Mouse (Mus musculus) lung, postnatal 4 days (tissue): ENCODE measurements around the gene Lbx2.
A peak's percentile ranks its signal among the peaks of the same experiment; 100 is the strongest.

Experiments used
- DNase-seq, 2 experiments: peaks; one replicate each; pipeline ENCODE4 v3.0.0; 2021

Gene Lbx2

GRCm38 (mm10) chr6:83115011-83115671, 29.0 kb downstream of the Lbx2 start, which contains the start of gene Mogs:
Gene Mogs (plus strand): TSS chr6:83115496.
- DNase-seq, result peak; percentile 96 to 97

- DNase-seq, result no peak
Measured at GRCm38 (mm10) chr6:83115682-83116372, 29.7 kb downstream of the Lbx2 start.

DNA sequence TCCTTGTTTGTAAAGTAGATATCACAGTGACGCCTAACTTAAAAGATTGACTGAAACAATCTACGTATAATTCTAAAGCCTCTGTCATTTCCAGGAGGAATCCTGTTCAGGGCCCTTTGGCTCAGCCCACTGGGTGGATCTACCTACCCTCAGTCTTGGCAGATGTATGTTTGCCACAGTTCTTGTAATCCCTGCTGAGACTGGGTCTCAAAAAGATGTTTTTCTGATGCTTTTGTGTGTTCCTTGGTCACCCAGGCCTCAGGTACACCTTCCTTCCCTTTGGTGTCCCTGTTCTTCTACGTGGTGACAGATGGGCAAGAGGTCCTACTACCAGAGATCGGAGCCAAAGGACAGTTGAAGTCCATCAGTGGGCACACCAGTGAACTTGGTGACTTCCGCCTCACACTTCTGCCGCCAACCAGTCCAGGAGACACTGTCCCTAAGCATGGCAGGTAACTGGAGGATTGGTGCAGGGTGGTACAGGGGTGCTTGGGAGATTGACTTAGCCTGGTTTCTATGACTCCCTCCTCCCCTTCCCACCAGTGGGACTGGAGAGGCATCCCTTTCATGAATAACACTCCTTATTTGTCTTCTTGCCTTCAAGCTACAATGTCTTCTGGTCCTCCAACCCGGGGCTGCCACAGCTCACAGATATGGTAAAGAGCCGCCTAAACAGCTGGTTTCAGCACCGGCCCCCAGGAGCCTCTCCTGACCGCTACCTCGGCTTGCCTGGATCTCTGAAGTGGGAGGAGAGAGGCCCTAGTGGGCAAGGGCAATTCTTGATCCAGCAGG, 30.4 kb downstream of the Lbx2 start:
- no peak for DNase-seq

- DNase-seq, result no peak
Measured at GRCm38 (mm10) chr6:83117165-83117438, 30.9 kb downstream of the Lbx2 start.

GRCm38 (mm10) chr6:83117616-83118015, 31.4 kb downstream of the Lbx2 start:
- no peak for DNase-seq

DNA sequence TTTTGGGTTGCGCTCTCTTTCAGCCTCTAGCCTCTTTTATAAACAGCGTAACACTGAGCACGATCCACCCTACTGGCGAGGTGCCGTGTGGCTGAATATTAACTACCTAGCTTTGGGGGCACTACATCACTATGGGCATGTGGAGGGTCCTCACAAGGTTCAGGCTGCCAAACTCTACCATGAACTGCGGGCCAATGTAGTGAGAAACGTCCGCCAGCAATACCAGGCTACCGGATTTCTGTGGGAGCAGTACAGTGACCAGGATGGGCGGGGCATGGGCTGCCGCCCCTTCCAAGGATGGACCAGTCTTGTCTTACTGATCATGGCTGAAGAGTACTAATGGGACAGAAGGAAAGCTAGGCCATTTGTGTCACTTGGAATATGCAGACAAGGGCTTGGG, 32.2 kb downstream of the Lbx2 start:
- no peak for DNase-seq

DNA sequence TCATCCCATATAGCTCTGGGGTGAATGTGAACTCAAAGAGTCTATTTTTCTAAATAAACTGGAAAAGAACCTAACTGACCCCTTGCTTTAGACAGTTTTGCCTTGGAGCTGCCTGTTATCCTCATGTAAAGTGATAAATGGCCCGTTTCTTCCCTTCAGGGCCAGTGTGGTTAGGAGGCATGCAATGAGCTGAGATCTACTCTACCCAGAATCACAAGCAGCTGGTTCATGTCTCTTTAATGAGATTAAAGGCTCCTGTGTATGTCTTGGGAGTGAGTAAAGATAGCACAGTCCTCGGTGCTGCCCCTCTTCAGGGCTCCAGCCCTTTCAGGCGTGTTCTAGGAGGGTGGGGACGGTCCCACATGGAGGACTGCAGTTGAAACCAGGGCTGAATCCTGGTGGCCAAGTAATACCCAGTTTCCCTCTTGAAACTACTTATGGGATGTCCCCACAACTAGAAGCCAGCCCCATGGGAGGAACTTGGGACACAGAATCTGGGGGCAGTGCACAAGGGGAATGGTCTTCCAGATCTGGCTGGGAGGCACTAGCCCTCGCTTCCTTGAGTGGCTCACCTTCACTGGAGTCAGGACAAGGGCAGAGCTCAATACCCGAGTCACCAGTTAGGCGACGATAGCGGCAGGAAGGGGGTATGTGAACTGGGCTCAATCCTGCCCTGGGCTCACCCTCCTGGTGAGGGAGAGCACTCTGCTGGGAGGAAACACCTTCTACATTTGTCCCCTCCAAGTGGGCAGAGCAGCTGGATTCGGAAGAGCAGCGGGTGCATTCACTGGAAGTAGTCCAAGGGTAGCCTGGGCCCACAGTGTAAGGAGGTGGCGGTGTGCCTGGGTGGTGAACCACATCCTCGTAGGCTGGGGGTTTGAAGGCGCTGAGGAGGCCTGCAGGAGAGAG, 32.9 kb downstream of the Lbx2 start:
- no peak for DNase-seq

GRCm38 (mm10) chr6:83119734-83120051, 33.5 kb downstream of the Lbx2 start:
- DNase-seq, result peak in 1 of 2 experiments; percentile 34

GRCm38 (mm10) chr6:83120930-83121862, 35.0 kb downstream of the Lbx2 start, which contains the start of gene Wbp1:
Gene Wbp1 (minus strand): TSS chr6:83121559.
- DNase-seq, result peak; percentile 95 to 98

GRCm38 (mm10) chr6:83121863-83122710, 35.9 kb downstream of the Lbx2 start:
- no peak for DNase-seq

DNA sequence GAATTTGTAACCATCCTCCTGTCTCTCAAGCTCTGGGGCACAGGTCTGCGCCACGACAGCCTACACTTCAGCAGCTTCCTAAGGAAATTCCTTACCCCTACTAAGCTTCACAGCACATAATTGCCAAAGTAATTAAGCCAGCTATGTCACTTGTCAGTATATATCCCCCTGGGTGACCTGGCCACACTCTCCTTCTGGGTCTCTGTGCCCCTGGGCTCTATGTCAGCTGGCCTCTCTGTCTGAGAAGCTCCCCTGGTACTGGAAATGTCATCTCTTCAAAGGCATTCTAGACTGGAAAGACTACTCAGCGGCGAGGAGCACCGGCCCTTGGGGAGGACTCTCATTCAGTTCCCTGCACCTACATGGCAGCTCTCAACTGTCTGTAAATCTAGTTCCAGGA, 36.8 kb downstream of the Lbx2 start:
- no peak for DNase-seq

DNA sequence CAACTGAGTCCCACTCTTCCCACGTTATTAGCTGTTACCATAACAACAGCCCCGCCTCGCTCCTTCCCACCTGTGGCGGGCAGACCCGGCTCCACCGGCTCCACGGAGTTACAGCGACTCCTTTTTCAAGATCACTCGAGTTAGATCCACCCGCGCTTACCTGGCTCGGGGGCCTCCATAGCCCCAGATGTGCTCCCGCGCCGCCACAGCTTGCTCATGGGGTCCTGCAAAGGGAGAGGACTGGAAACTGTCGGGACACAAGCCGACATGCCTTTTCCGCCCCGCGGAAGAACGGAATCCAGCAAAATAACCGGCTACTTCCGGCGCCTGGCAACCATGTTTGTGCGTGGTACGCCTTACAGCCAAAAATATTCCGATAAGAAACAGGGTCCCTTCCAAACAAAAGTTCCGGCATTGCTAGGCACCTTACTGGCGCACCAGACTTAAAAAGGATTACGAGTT, 38.7 kb downstream of the Lbx2 start:
- peak; percentile 95 to 96 for DNase-seq

DNA sequence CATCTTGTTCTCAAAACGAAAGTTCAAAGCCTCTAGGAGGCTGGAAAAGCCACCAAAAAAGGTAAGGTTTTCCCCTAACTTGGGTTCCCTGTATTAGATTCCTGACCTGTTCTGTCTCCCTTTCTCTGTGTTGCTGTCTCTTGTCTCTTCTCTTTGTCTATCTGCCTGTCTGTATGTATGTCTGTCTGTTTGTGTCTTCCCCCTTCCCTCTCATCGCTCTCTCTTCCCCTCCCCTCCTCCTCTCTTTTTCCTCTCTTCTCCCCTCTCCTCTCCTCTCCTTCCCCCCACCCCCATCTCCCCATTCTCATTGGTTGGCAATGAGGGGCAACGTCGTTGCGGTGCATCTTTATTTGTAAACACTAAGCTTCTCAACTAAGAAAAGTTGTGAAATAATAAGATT, 39.2 kb downstream of the Lbx2 start, which contains the start of gene Ino80b:
Gene Ino80b (minus strand): TSS at position 101 of the 400 bp plus-strand sequence.
- DNase-seq, result no peak

GRCm38 (mm10) chr6:83127419-83127818, 41.3 kb downstream of the Lbx2 start:
- DNase-seq, result no peak

- DNase-seq, result peak; percentile 45 to 56
Measured at GRCm38 (mm10) chr6:83131469-83132034, 45.4 kb downstream of the Lbx2 start.

DNA sequence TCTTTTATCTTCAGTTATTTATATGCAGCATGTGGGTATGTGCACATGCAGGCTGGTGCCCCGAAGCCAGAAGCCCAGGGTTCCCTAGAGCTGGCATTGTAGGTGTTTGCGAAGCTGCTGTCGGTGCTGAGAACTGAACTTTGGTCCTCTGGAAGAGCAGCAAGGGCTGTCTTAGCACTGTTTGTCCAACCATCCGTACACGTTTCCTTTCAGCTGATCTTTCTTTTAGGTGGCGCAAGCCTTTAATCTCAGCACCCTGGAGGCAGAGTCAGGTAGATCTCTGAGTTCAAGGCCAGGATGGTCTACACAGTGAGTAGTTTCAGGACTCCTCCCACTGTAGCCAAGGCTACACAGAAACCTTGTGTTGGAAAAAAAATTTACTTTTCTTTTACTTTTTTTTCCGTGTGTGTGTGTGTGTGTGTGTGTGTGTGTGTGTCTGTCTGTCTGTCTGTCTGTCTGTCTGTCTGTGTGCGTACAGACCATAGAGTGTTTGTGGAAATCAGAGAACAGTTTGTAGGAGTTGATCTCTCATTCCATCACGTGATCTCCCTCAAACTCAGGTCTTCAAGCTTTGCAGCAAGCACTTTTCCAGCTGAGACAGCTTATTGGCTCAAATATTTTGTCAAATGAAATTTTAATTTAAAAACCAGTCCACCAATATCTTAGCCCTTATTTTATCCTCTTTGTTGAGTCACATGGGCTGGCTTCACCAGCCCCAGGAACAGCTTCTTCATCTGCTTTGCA, 46.2 kb downstream of the Lbx2 start:
- no peak for DNase-seq

- DNase-seq, result no peak
Measured at GRCm38 (mm10) chr6:83134226-83134625, 48.1 kb downstream of the Lbx2 start.

- no peak for DNase-seq
Measured at GRCm38 (mm10) chr6:83134951-83135513, 48.9 kb downstream of the Lbx2 start, which contains the start of gene Rtkn. Gene Rtkn (plus strand): TSS chr6:83135463.

DNA sequence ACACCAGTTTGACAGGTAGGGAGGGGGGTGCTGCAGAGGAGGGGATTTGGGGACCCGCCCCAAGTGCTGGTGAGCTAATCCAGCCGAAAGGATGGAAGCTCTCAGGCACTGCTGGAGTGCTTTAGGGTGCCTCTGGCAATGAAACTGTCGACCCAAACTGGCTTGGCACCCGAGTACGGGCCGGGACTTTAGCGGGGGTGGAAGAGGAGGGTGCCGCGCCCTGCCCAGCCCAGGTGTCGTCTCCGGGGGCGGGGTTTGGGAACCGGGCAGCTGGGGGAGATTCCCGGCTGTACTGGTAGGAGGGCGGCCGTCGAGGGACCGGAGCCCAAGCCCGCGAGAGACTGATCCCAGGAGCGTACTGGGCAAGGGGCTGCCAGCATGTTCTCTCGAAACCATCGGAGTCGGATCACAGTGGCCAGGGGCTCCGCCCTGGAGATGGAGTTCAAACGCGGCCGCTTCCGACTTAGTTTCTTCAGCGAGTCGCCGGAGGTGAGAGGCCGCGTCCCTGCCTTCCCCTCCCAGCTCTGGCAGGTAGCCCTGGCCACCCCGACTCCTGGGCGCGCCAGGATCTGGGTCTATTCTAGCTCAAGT, 49.5 kb downstream of the Lbx2 start:
- peak; percentile 70 to 82 for DNase-seq
